Comparison of ENCODE assay signal across 9 mouse cellular contexts in genomic region chr11:76253145-76253917, GRCm38 (mm10). TPM values are rescaled to one million over a fixed set of nuclear protein-coding genes. Genes with fewer than 3 reads are reported as not detected.
DNase-seq lines count a peak whose midpoint lies in the region; ATAC-seq lines count a peak whose summit lies in the region.
"Had no signal": no experiment of that assay in that cellular context is flagged by ENCODE, and none has a peak within 500 bp of the region (broad histone marks: within the 10 kb centered on the region; RNA-seq: fewer than 3 reads in every experiment).

No protein-coding gene starts in this region.

- no peak overlapping the region for H3K4me2 ChIP-seq in hindbrain, embryonic 14.5 days (replicated peaks)

- no peak overlapping the region for H3K4me3 ChIP-seq in hindbrain, embryonic 14.5 days (replicated peaks; ENCODE audit: low read length)

- ATAC-seq in hindbrain, embryonic 14.5 days (ENCODE audit: low FRiP score), result peak; percentile 76

- no peak overlapping the region for H3K9ac ChIP-seq in hindbrain, embryonic 14.5 days

- H3K27me3 ChIP-seq in hindbrain, embryonic 14.5 days (ENCODE audit: control insufficient read depth, insufficient read depth, low read length), result no peaks in the 10 kb centered on the region

- WGBS in hindbrain, embryonic 14.5 days, result 49% methylated on average over 5 of the region's 5 CpGs

- H3K9me3 ChIP-seq in hindbrain, embryonic 14.5 days (ENCODE audit: control insufficient read depth, low read length), result no peaks in the 10 kb centered on the region

- H3K4me1 ChIP-seq in hindbrain, embryonic 14.5 days (replicated peaks; ENCODE audit: control insufficient read depth, insufficient read depth, low read length), result no peaks in the 10 kb centered on the region

- peaks cover 37% of the 10 kb centered on the region for H3K36me3 ChIP-seq in hindbrain, embryonic 14.5 days (replicated peaks; ENCODE audit: control insufficient read depth, insufficient read depth)

- no peak overlapping the region for H3K27ac ChIP-seq in hindbrain, embryonic 14.5 days
- H3K27ac ChIP-seq: macrophage had no signal

- peak; percentile 73 for DNase-seq in MN1 (ENCODE audit: low spot score)
- peak; percentile 84 for DNase-seq in cerebellum, adult 9-11 months
- peak; percentile 55 to 93 for DNase-seq in frontal cortex, adult 2 months (ENCODE audit: extremely low spot score in 1 of 2, low spot score in 1 of 2)
- DNase-seq in hindbrain, embryonic 14.5 days (ENCODE audit: low spot score), result peak; percentile 92
- DNase-seq in layer of hippocampus, postnatal 14 days (ENCODE audit: low spot score in 2 of 2), result peak; percentile 85 to 89
- peak; percentile 94 for DNase-seq in lung, postnatal 36 days
- DNase-seq in retina, postnatal 1 day, result peak; percentile 85
- peak; percentile 90 for DNase-seq in thymus, postnatal 4 days

RNA-seq across cellular contexts. Expression of gene Glod4, which starts 9.8 kb away (rescaled TPM):
- polyA plus RNA-seq in frontal cortex, adult 2 months (2012; rRNA removed), result 48.6 and 53.1 TPM in 2 replicates
- polyA plus RNA-seq in hindbrain, embryonic 14.5 days (2014; fragmentation: Nextera tagmentation; extraction: Ambion mirVana), result 127 TPM in 2 replicates
- total RNA-seq in layer of hippocampus, postnatal 14 days (2021), result 10 to 100 TPM; 47.8 to 50.4 TPM

RNA-seq across cellular contexts. Expression of gene Mrm3, which starts 9.8 kb away (rescaled TPM):
- polyA plus RNA-seq in frontal cortex, adult 2 months (2012; rRNA removed), result 14.5 and 16.7 TPM in 2 replicates
- polyA plus RNA-seq in hindbrain, embryonic 14.5 days (2014; fragmentation: Nextera tagmentation; extraction: Ambion mirVana), result 23.3 and 25.0 TPM in 2 replicates
- total RNA-seq in layer of hippocampus, postnatal 14 days (2021), result 10 to 100 TPM; 15.7 to 15.8 TPM

RNA-seq across cellular contexts. Expression of gene Gemin4, which starts 35.9 kb away (rescaled TPM):
- polyA plus RNA-seq in frontal cortex, adult 2 months (2012; rRNA removed), result 5.3 and 8.0 TPM in 2 replicates
- polyA plus RNA-seq in hindbrain, embryonic 14.5 days (2014; fragmentation: Nextera tagmentation; extraction: Ambion mirVana), result 13.9 and 19.7 TPM in 2 replicates
- total RNA-seq in layer of hippocampus, postnatal 14 days (2021), result 1 to 10 TPM; 6.5 to 7.2 TPM

RNA-seq across cellular contexts. Expression of gene Dbil5, which starts 35.9 kb away (rescaled TPM):
- polyA plus RNA-seq in frontal cortex, adult 2 months (2012; rRNA removed), result 1.4 and 1.5 TPM in 2 replicates
- 0.62 TPM in 1 of 2 replicates, not detected in the other for polyA plus RNA-seq in hindbrain, embryonic 14.5 days (2014; fragmentation: Nextera tagmentation; extraction: Ambion mirVana)
- 1 to 10 TPM in 1 of 2 experiments, under 1 TPM in 1; 0.62 to 1.7 TPM for total RNA-seq in layer of hippocampus, postnatal 14 days (2021)
- polyA plus RNA-seq: macrophage had no signal
